Mouse (Mus musculus) ES-Bruce4 (cell line): Measurements from ENCODE around the gene 4930519G04Rik.

Experiments used
- EP300 ChIP-seq: IDR thresholded peaks from 2 replicates; pipeline ENCODE4 v1.6.1; 2011; ENCODE audit warnings: low read depth, low read length; ENCODE audit not compliant: insufficient read depth
- POLR2A ChIP-seq: IDR thresholded peaks from one replicate; pipeline ENCODE4 v1.8.1; 2011; ENCODE audit warnings: low read length; ENCODE audit not compliant: insufficient read depth

GRCm38 (mm10) chr5:114926753-114927152, 73.3 kb downstream of the 4930519G04Rik start:
- TF ChIP-seq POLR2A (no peak), EP300 (no peak)
